Mouse (Mus musculus) bone marrow, adult 2 months (tissue): Measurements from ENCODE around the gene Gm4312.
"Not testable (repeated sequence)": the region's sequence is repeated elsewhere in the genome, so short reads cannot be mapped to it uniquely, and the experiment has no call there.

ENCODE experiments used
- CTCF ChIP-seq: fragments of 200-500 bp; IDR thresholded peaks from 2 replicates; pipeline ENCODE4 v1.5.1; 2011; ENCODE audit warnings: low read length, control low read depth; ENCODE audit not compliant: control insufficient read depth, insufficient read depth
- POLR2A ChIP-seq: fragments of 200-500 bp; IDR thresholded peaks from 2 replicates; pipeline ENCODE4 v1.6.1; 2011; ENCODE audit warnings: low read depth, mild to moderate bottlenecking, control low read depth, low read length, borderline replicate concordance; ENCODE audit not compliant: control insufficient read depth

GRCm38 (mm10) chr10:100402301-100402700, 19.9 kb upstream of the Gm4312 start:
- TF ChIP-seq CTCF, POLR2A: not testable (repeated sequence)
